Mouse (Mus musculus) cerebellum, postnatal 14 days (tissue): ENCODE data around the gene Arid3b.
"Not testable (repeated sequence)": the region's sequence is repeated elsewhere in the genome, so short reads cannot be mapped to it uniquely, and the experiment has no call there.

Source experiments
- DNase-seq, 2 experiments: peaks; one replicate each; pipeline ENCODE4 v3.0.0; 2021; ENCODE audit warnings: mixed read lengths in 2 of 2

Arid3b gene

GRCm38 (mm10) chr9:57836581-57837170 lies at the start of gene Arid3b:
Arid3b (minus strand) TSS chr9:57836793.
- DNase-seq, result peak; percentile 94

- DNase-seq, result no peak
Observed at GRCm38 (mm10) chr9:57883413-57883812, 46.8 kb upstream of the Arid3b start.

- DNase-seq, result not testable (repeated sequence)
Observed at GRCm38 (mm10) chr9:57881781-57882180, 45.2 kb upstream of the Arid3b start.

- DNase-seq, result no peak
Observed at GRCm38 (mm10) chr9:57880278-57880677, 43.7 kb upstream of the Arid3b start.

GRCm38 (mm10) chr9:57879213-57879612 lies 42.6 kb upstream of the Arid3b start:
- DNase-seq, result no peak

GRCm38 (mm10) chr9:57874994-57875393 lies 38.4 kb upstream of the Arid3b start:
- no peak for DNase-seq

GRCm38 (mm10) chr9:57874134-57874533 lies 37.5 kb upstream of the Arid3b start:
- no peak for DNase-seq

- no peak for DNase-seq
Observed at GRCm38 (mm10) chr9:57870273-57870816, 33.8 kb upstream of the Arid3b start.

GRCm38 (mm10) chr9:57868767-57869166 lies 32.2 kb upstream of the Arid3b start:
- DNase-seq, result no peak

- no peak for DNase-seq
Observed at GRCm38 (mm10) chr9:57867880-57868279, 31.3 kb upstream of the Arid3b start.

GRCm38 (mm10) chr9:57867236-57867635 lies 30.6 kb upstream of the Arid3b start:
- no peak for DNase-seq

GRCm38 (mm10) chr9:57866530-57866929 lies 29.9 kb upstream of the Arid3b start:
- DNase-seq, result no peak

GRCm38 (mm10) chr9:57864336-57864735 lies 27.7 kb upstream of the Arid3b start:
- DNase-seq, result no peak

- DNase-seq, result peak; percentile 72 to 79
Observed at GRCm38 (mm10) chr9:57861951-57862471, 25.4 kb upstream of the Arid3b start.

GRCm38 (mm10) chr9:57856456-57856855 lies 19.9 kb upstream of the Arid3b start:
- DNase-seq, result no peak

GRCm38 (mm10) chr9:57854280-57854679 lies 17.7 kb upstream of the Arid3b start:
- no peak for DNase-seq

- DNase-seq, result no peak
Observed at GRCm38 (mm10) chr9:57839032-57839431, 2.4 kb upstream of the Arid3b start.

- no peak for DNase-seq
Observed at GRCm38 (mm10) chr9:57835841-57836514, 615 bp downstream of the Arid3b start.

- no peak for DNase-seq
Observed at GRCm38 (mm10) chr9:57834629-57835417, 1.8 kb downstream of the Arid3b start.

- DNase-seq, result no peak
Observed at GRCm38 (mm10) chr9:57833762-57834471, 2.7 kb downstream of the Arid3b start.

- peak; percentile 81 to 86 for DNase-seq
Observed at GRCm38 (mm10) chr9:57831267-57832082, 5.1 kb downstream of the Arid3b start.
